Mouse (Mus musculus): ENCODE data around the gene Btbd2. TPM values are rescaled to one million over a fixed set of nuclear protein-coding genes. Genes with fewer than 3 reads are reported as not detected.

Gene Btbd2
- polyA plus RNA-seq (2016; fragmentation: Nextera tagmentation; extraction: Ambion mirVana) = 77.0 and 77.1 TPM in 2 replicates

DNA sequence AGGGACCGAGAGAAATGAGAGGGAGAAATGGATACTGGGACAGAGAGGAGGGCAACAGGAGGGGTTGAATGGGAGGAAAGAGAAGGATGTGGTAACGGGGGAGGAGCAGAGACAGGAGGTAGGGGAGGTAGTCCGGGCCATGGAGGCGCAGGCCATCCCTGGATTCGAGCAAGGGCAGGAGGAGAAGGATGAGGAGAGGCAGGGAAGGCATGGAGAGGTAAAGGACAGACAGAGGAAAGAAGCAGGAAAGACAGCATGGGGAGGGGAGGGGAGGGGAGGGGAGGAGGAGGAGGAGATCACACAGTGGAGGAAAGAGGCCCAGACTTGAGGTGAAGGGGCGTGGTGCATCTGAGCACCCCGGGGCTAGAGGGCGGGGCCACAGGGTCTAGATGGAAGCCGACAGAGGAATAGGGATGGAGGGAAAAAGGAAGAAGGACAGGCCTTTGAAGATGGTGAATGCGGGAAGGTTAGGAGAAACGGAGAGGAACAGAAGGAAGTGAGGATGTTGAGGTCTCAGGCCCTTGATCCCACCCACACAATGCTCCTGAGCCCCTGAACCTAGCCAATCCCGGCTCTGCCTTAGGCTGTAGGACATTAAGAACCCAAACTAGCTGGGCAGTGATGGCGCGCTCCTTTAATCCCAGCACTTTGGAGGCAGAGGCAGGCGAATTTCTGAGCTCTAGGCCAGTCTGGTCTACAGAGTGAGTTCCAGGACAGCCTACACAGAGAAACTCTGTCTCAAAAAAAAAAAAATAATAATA lies at the start of gene Btbd2:
Btbd2 (minus strand) TSS at position 209 of the 761 bp plus-strand sequence.
- 21% methylated on average over 15 of the region's 15 CpGs for WGBS
- no peaks in the 10 kb centered on the region for H3K27me3 ChIP-seq (ENCODE audit: insufficient read depth, poor library complexity, severe bottlenecking)
- H3K27ac ChIP-seq = peak within 1 kb of the TSS; percentile 96
- H3K9me3 ChIP-seq = no peaks in the 10 kb centered on the region
- peaks cover 50% of the 10 kb centered on the region for H3K4me1 ChIP-seq (replicated peaks)
- peaks cover 11% of the 10 kb centered on the region for H3K36me3 ChIP-seq
- H3K4me3 ChIP-seq = peak within 1 kb of the TSS; percentile 91
- DNase-seq (ENCODE audit: low spot score) = no peak

DNA sequence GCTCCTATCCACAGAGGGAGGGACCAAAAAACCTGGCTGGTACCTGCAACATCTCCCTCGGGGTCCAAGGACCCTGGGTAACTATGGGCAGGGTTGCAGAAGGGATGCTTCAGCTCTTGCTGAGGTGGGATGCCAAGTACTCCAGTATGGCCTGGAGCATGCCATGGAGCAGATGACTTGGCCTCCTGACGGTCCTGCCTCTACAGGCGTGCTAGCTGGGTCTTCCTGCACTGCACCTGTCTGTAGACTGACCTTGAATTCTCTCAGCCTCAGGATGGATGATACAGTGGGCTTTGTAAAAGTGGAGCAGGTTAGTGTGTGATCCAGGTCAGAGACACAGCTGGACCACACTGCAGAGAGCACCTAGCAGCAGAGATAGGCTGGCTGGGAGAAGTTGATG lies 48.6 kb upstream of the Btbd2 start:
- H3K27ac ChIP-seq = no peak overlapping the region
- H3K36me3 ChIP-seq = peaks cover 56% of the 10 kb centered on the region

DNA sequence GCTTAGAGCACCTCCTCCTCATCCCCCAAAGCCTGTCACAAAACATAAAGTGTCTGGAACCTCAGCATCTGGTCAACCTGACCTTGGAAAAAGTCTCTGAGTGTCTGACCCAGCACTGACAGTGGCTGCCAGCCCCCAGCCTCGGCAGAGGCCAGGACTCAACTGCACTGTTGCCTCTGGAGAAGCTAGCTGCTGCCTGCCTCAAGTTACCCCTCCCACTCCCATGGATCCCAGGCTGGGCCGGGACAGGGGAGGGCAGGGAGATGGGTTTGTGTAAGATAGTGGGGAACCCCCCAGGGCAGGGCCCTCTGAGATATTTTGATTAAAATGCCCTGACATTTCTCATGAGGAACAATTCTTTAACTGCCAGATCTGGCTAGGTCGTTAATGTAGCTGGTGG lies 48.2 kb upstream of the Btbd2 start:
- DNase-seq (ENCODE audit: low spot score) = no peak
- no peak overlapping the region for H3K27ac ChIP-seq
- peaks cover 42% of the 10 kb centered on the region for H3K4me1 ChIP-seq (replicated peaks)
- no peaks in the 10 kb centered on the region for H3K9me3 ChIP-seq
- WGBS = 70% methylated on average over 3 of the region's 3 CpGs
- H3K27me3 ChIP-seq (ENCODE audit: insufficient read depth, poor library complexity, severe bottlenecking) = no peaks in the 10 kb centered on the region
- peaks cover 52% of the 10 kb centered on the region for H3K36me3 ChIP-seq
- no peak overlapping the region for H3K4me3 ChIP-seq

More for the DNA sequence above, 48.6 kb upstream of the Btbd2 start:
- Histone ChIP-seq H3K9me3 (no peaks in the 10 kb centered on the region), H3K27me3 (ENCODE audit: insufficient read depth, poor library complexity, severe bottlenecking) (no peaks in the 10 kb centered on the region), H3K4me3 (no peak overlapping the region), H3K4me1 (replicated peaks) (peaks cover 38% of the 10 kb centered on the region)
- DNase-seq (ENCODE audit: low spot score) = no peak
- 79% methylated on average over 3 of the region's 3 CpGs for WGBS

DNA sequence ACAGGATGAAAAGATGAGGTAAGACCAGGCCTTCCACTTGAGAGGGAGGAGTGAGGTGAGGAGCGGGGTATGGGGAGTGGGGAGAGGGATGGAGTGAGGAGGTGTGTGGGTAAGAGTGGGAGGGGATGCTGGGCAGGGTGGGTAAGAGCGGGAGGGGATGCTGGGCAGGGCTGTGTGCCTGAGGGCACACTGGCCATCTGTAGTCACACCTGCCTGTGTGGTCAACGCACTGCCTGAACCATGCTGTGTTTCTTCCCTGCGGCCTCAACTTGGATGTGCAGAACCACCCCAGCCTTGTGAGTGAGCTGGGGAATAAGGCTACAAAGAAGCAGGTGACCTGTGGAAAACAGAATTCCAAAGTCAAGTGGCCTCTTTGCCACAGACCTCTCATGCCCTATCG lies 47.5 kb upstream of the Btbd2 start:
- Histone ChIP-seq H3K27ac (no peak overlapping the region), H3K4me3 (no peak overlapping the region), H3K4me1 (replicated peaks) (peaks cover 46% of the 10 kb centered on the region), H3K9me3 (no peaks in the 10 kb centered on the region), H3K27me3 (ENCODE audit: insufficient read depth, poor library complexity, severe bottlenecking) (no peaks in the 10 kb centered on the region), H3K36me3 (peaks cover 45% of the 10 kb centered on the region)
- WGBS = 87% methylated on average over 5 of the region's 5 CpGs
- DNase-seq (ENCODE audit: low spot score) = no peak

DNA sequence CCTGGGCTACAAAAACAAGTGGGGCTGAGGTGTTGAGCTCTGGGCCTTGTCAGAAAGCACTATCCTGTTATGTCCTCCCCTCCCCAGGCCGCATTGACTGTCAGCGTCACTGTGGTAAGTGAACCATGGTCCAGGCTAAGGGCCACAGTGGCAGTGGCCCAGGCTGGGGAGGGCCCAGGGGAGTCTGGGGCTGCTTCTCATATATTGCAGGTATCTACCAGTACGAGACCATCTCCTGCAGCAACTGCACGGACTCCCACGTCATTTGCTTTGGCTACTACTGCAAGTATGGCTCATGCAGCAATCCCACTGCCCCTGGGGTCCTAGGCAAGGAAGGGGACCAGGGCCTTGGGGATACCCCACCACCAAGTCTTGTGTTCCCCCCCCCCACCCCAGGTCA lies 46.8 kb upstream of the Btbd2 start:
- peak overlapping the region; percentile 73 for H3K4me3 ChIP-seq
- DNase-seq (ENCODE audit: low spot score) = no peak

DNA sequence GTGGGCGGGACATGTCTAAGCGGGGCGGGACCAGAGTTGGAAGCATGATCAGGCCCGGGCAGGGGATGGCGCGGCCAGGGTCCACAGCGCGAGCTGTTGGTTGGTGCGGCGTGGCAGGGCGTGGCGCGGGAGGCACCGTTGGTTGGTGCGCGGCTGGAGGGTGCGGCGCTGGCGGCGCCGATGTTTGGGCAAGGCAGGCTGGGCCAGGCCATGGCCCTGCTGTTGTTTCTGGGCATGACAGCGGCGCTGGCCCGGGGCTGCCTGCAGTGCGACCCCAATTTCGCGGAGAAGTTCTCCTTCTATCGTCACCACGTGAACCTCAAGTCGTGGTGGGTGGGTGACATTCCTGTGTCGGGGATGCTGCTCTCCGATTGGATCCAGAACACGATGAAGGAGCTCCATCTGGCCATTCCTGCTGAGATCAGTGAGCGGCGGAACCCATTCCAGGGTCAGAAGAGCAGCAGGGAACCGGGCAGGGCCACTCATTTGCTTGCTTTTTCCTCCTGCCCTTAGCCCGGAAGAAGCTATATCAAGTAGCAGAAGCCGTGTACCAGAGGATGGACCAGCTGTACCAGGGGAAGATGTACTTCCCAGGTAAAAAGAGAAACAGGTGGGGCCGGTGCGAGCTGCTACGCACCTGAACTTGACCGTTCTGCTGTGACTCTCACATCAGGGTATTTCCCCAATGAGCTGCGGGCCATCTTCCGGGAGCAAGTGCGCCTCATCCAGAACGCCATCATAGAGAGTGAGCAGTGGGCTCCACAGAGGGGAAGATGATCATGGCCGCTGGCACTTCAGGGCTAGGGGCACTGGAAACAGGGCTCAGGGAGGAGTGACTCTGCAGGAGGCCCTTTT lies 45.9 kb upstream of the Btbd2 start:
- WGBS = 2% methylated on average over 47 of the region's 47 CpGs
- peak overlapping the region; percentile 88 for H3K27ac ChIP-seq
- H3K9me3 ChIP-seq = no peaks in the 10 kb centered on the region
- peak overlapping the region; percentile 73 for H3K4me3 ChIP-seq
- peaks cover 37% of the 10 kb centered on the region for H3K36me3 ChIP-seq
- peaks cover 57% of the 10 kb centered on the region for H3K4me1 ChIP-seq (replicated peaks)
- H3K27me3 ChIP-seq (ENCODE audit: insufficient read depth, poor library complexity, severe bottlenecking) = no peaks in the 10 kb centered on the region
- peak; percentile 94 for DNase-seq (ENCODE audit: low spot score)

More for the DNA sequence above, 46.8 kb upstream of the Btbd2 start:
- Histone ChIP-seq H3K9me3 (no peaks in the 10 kb centered on the region), H3K27ac (no peak overlapping the region), H3K4me1 (replicated peaks) (peaks cover 50% of the 10 kb centered on the region), H3K36me3 (peaks cover 38% of the 10 kb centered on the region), H3K27me3 (ENCODE audit: insufficient read depth, poor library complexity, severe bottlenecking) (no peaks in the 10 kb centered on the region)
- WGBS = 83% methylated on average over 5 of the region's 5 CpGs

DNA sequence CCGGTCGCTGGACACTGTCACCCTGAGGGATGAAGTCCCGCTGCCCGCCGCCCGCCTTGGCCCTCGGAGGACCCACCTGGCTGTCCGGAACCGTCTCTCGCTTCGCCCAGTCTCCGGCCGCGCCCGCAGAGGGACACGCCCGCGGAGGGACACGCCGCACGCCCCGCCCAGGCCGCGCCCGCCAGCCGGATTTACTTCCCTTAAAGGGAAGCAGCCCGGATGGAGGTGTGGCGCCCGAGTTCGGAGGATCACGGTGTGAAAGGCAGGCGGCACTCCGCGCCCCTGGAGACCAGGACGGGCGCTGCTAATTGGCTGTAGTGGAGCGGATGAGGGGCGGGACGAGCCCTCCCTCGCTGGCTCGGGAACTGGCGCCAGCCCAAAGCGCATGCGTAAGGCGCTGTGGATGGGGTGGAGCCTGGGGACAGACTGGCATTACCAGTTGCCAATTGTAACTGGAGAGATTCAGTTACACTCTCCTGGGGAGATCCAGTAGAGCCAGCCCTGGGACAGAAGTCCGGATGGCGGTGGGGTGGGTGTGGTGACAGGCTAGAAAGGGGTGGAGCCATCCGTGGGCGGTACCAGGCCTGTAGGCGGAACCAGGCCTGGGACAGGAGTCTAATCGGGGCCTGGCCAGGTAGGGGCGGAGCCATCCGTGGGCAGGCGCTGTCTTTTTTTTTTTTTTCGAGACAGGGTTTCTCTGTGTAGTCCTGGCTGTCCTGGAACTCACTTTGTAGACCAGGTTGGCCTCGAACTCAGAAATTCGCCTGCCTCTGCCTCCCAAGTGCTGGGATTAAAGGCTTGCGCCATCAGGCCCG lies 45.1 kb upstream of the Btbd2 start, which contains the start of the genes Mob3a and Izumo4:
Mob3a (minus strand) TSS at position 257 of the 815 bp plus-strand sequence.
Izumo4 (plus strand) TSS at position 464 of the 815 bp plus-strand sequence.
- Histone ChIP-seq H3K4me1 (replicated peaks) (peaks cover 57% of the 10 kb centered on the region), H3K27ac (peak within 1 kb of the TSS; percentile 88), H3K4me3 (peak within 1 kb of the TSS; percentile 73), H3K36me3 (peaks cover 33% of the 10 kb centered on the region), H3K27me3 (ENCODE audit: insufficient read depth, poor library complexity, severe bottlenecking) (no peaks in the 10 kb centered on the region), H3K9me3 (no peaks in the 10 kb centered on the region)
- under 1% methylated on average over 59 of the region's 59 CpGs for WGBS
- DNase-seq (ENCODE audit: low spot score) = peak; percentile 100

DNA sequence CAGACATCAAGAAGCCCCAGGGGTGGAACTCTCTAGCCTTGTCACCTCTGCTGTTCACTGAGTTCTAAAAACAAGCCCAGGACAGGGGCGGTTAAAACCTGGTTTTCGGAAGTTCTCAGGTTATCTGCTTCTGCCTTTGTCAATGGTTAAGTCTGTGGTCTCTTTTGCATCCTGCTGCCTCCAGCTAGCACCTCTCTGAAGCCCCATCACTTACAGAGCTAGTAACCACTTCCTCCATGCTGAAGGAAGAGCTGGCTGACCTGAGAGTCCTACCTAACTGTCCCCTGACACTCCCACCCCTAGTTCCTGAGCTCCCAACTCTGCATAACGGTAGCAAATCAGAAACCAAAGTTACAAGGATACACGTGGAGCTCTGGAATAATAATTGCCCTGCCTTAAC lies 43.9 kb upstream of the Btbd2 start:
- Histone ChIP-seq H3K4me1 (replicated peaks) (peaks cover 63% of the 10 kb centered on the region), H3K27me3 (ENCODE audit: insufficient read depth, poor library complexity, severe bottlenecking) (no peaks in the 10 kb centered on the region), H3K9me3 (no peaks in the 10 kb centered on the region), H3K27ac (peak overlapping the region; percentile 88), H3K36me3 (peaks cover 25% of the 10 kb centered on the region), H3K4me3 (peak overlapping the region; percentile 73)
- WGBS = 46% methylated on average over 4 of the region's 4 CpGs
- DNase-seq (ENCODE audit: low spot score) = no peak

DNA sequence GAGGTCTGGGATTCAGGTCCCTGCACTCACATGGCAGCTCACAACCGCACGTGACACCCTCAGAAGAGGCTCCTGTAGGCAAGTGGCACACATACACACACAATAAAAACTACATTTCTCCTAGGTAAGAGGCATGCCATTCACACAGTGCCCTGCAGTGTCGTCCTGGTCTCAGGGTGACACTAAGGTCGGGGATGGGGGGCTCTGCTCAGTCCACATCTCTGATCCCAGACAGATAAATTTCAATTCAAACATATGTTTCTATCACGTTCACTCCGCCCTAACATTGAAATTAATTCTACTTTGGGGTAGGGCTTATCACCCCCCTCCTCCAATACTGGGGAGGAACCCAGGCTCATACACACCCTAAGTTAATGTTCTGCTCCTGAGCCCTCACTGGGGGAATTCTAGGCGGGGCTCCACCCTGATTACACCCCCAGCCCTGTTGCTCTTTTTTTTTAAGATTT lies 43.2 kb upstream of the Btbd2 start:
- no peaks in the 10 kb centered on the region for H3K27me3 ChIP-seq (ENCODE audit: insufficient read depth, poor library complexity, severe bottlenecking)
- peaks cover 21% of the 10 kb centered on the region for H3K36me3 ChIP-seq
- 91% methylated on average over 7 of the region's 7 CpGs for WGBS
- no peak overlapping the region for H3K27ac ChIP-seq
- no peaks in the 10 kb centered on the region for H3K9me3 ChIP-seq
- peak overlapping the region; percentile 73 for H3K4me3 ChIP-seq
- peaks cover 68% of the 10 kb centered on the region for H3K4me1 ChIP-seq (replicated peaks)
- no peak for DNase-seq (ENCODE audit: low spot score)

DNA sequence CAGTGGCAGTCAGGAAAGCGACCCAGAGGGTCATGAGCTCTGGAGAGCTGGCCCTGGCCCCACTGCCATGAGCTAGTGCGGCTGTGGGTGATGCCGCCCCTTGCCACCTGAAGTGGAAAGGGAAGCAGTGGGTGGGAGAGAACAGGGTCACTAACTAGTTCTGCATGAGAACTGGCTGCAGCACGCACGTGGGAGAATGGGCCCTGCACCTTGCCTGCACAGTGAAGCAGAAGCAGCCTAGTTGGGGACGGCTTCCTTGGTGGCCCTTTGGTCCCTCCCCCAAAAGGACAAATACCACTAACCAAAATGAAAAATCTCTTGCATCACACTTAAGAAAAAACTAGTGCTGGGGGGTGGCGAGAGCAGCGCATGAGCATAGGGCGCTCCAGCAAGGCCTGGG lies 41.7 kb upstream of the Btbd2 start:
- Histone ChIP-seq H3K36me3 (peaks cover 33% of the 10 kb centered on the region), H3K4me3 (0 out of 2 replicates have a peak overlapping the region, but pooled peaks have one; percentile 10), H3K27me3 (ENCODE audit: insufficient read depth, poor library complexity, severe bottlenecking) (no peaks in the 10 kb centered on the region), H3K27ac (no peak overlapping the region), H3K4me1 (replicated peaks) (peaks cover 63% of the 10 kb centered on the region), H3K9me3 (no peaks in the 10 kb centered on the region)
- DNase-seq (ENCODE audit: low spot score) = no peak
- WGBS = 93% methylated on average over 9 of the region's 9 CpGs

DNA sequence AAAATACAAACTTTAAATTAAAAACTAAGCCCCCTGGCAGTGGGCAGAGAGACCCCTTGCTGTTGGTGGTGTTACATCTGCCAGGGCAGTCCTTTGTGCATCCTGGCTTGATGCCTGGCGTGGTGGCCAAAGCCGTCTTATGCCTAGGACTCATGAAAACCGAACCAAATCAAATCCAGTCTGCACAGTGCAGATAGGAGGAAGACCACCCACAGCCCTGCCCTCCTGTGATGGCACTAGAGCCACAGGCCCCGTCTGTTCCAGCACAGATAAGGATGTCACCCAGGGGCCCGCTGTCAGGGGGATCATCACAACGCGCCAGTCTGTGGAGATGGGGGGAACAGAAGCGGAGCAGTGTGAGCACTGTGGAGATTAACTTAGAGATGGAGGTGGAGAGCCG lies 40.9 kb upstream of the Btbd2 start:
- Histone ChIP-seq H3K27me3 (ENCODE audit: insufficient read depth, poor library complexity, severe bottlenecking) (no peaks in the 10 kb centered on the region), H3K4me3 (no peak overlapping the region), H3K36me3 (peaks cover 41% of the 10 kb centered on the region), H3K27ac (peak overlapping the region; percentile 35), H3K4me1 (replicated peaks) (peaks cover 55% of the 10 kb centered on the region), H3K9me3 (no peaks in the 10 kb centered on the region)
- DNase-seq (ENCODE audit: low spot score) = no peak
- 88% methylated on average over 9 of the region's 9 CpGs for WGBS

DNA sequence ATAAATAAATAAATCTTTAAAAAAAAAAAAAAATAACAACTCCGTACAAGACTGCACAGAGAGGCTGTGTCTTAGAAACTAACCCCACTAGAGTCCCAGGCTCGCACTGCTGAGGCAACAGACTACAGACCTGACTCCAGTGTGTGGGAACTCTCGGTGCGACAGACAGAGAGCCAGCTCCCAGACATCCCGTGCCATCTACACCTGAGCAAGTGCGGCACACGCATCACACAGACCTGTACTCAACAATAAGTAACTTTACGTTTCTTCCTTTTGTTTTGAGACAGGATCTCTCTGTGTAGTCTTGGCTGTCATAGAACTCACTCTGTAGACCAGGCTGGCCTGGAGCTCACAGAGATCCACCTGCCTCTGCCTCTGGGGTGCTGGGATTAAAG lies 40.5 kb upstream of the Btbd2 start:
- Histone ChIP-seq H3K27ac (no peak overlapping the region), H3K27me3 (ENCODE audit: insufficient read depth, poor library complexity, severe bottlenecking) (no peaks in the 10 kb centered on the region), H3K4me1 (replicated peaks) (peaks cover 50% of the 10 kb centered on the region), H3K4me3 (no peak overlapping the region), H3K36me3 (peaks cover 43% of the 10 kb centered on the region), H3K9me3 (no peaks in the 10 kb centered on the region)
- no peak for DNase-seq (ENCODE audit: low spot score)
- WGBS = 93% methylated on average over 8 of the region's 8 CpGs

Data from hindbrain, embryonic 10.5 days (tissue).